Mouse (Mus musculus) heart, adult 2 months (tissue): ENCODE measurements around the gene Itgb5. TPM values are rescaled to one million over a fixed set of nuclear protein-coding genes. Genes with fewer than 3 reads are reported as not detected.

Source experiments
- DNase-seq, 2 experiments: peaks; one replicate each; pipeline ENCODE4 v3.0.0; 2021
- H3K27ac ChIP-seq: fragments of 200-600 bp; 2 replicates; pipeline ENCODE4 v1.8.1; 2022
- H3K27me3 ChIP-seq: fragments of 200-500 bp; 2 replicates; pipeline ENCODE4 v1.6.1; 2012; ENCODE audit warnings: mild to moderate bottlenecking, low read length, inconsistent platforms, mixed read lengths; ENCODE audit not compliant: control insufficient read depth, insufficient read depth
- H3K36me3 ChIP-seq: fragments of 200-500 bp; 2 replicates; pipeline ENCODE4 v1.6.1; 2012; ENCODE audit warnings: low read length, inconsistent platforms; ENCODE audit not compliant: control insufficient read depth, insufficient read depth
- H3K4me1 ChIP-seq: fragments of 200-500 bp; 2 replicates; pipeline ENCODE4 v1.6.1; 2011; ENCODE audit warnings: low read length; ENCODE audit not compliant: control insufficient read depth, insufficient read depth
- H3K4me3 ChIP-seq: fragments of 200-600 bp; 2 replicates; pipeline ENCODE4 v1.8.1; 2022
- H3K79me2 ChIP-seq: fragments of 200-500 bp; replicated peaks from 2 replicates; pipeline ENCODE4 v1.6.1; 2012; ENCODE audit warnings: mild to moderate bottlenecking, inconsistent platforms, low read length, moderate library complexity, mixed read lengths; ENCODE audit not compliant: control insufficient read depth, insufficient read depth
- H3K9ac ChIP-seq: fragments of 200-500 bp; 2 replicates; pipeline ENCODE4 v1.6.1; 2012; ENCODE audit warnings: low read depth, mild to moderate bottlenecking, control low read depth, inconsistent platforms, low read length, mixed read lengths
- CTCF ChIP-seq: fragments of 200-600 bp; IDR thresholded peaks from 2 replicates; pipeline ENCODE4 v1.8.1; 2022; ENCODE audit warnings: antibody characterized with exemption, mild to moderate bottlenecking, moderate library complexity
- EP300 ChIP-seq: fragments of 200-500 bp; IDR thresholded peaks from 2 replicates; pipeline ENCODE4 v1.6.1; 2011; ENCODE audit warnings: low read depth, low read length, control low read depth; ENCODE audit not compliant: insufficient read depth
- POLR2A ChIP-seq: fragments of 200-500 bp; IDR thresholded peaks from 2 replicates; pipeline ENCODE4 v1.6.1; 2011; ENCODE audit warnings: mild to moderate bottlenecking, low read depth, low read length, control low read depth; ENCODE audit not compliant: insufficient read depth
- WGBS: fragments of 180-500 bp; shearing (Covaris S2); methylation state at CpG from one replicate; pipeline ENCODE4 v1.1.7; 2018; 5-methylcytosine and 5-hydroxymethylcytosine counted together
- intact Hi-C: fragments of 180-260 bp; cut with DNase I; formaldehyde crosslinking; loops from one replicate; pipeline ENCODE4 v1.15.1; 2025
- polyA plus RNA-seq: library from polyadenylated mRNA; depleted of rRNA; stranded (reverse); fragments of >200 nt; gene quantifications from 2 replicates; pipeline ENCODE4 v1.2.3, GENCODE M21; 2012
- total RNA-seq, 2 experiments: library from RNA; stranded (reverse); gene quantifications; 2 replicates each; pipeline ENCODE4 v1.2.3; 2021

The Itgb5 gene
- total and polyA plus RNA-seq, 3 experiments = 83.2 to 95.7 (median 95.3) TPM

DNA sequence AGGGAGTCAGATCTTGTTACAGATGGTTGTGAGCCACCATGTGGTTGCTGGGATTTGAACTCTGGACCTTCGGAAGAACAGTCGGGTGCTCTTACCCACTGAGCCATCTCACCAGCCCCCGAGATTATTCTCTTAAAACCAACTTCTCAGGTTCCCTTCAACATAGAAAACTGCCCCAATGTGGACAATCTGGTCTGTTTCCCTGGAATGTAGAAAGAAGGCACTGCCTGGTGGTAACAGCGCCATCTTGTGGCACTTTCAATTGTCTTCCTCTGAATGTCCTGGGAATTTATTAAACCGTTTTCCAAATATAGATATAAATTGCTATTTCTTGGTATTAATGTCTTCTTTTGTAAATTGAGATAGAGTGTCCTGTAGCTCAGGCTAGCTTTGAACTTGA is 31.6 kb upstream of the Itgb5 start:
- peak; percentile 50 to 60 for DNase-seq
- H3K79me2 ChIP-seq = no peaks in the 10 kb centered on the region
- TF ChIP-seq POLR2A (no peak), CTCF (peak; percentile 85), EP300 (no peak)
- intact Hi-C loops = loop anchor here (2.0 to 5.0 kb wide), 3 partner anchors 51 to 491 kb away; no protein-coding TSS in a partner anchor
- no peak overlapping the region for H3K9ac ChIP-seq
- H3K27me3 ChIP-seq = no peaks in the 10 kb centered on the region
- no peaks in the 10 kb centered on the region for H3K36me3 ChIP-seq
- H3K4me3 ChIP-seq = no peak overlapping the region
- WGBS = 27% methylated on average over 5 of the region's 5 CpGs
- H3K27ac ChIP-seq = no peak overlapping the region
- H3K4me1 ChIP-seq = no peaks in the 10 kb centered on the region; the same call in 1 of the 2 replicates

DNA sequence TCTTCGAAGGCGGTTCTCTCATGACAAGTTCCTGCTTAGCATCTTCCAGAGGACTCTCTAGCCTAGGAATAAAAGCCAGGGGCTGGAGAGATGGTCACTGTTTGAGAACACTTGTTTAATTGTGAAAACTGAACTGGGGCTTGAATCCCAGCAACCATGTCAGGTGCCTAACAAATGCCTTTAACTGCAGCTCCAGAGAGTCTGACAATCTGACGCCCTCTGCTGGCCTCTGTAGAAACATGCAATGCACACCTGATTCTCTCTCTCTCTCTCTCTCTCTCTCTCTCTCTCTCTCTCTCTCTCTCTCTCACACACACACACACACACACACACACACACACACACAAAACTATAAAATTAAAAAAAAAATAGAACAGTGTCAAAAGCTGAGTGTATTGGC is 19.5 kb upstream of the Itgb5 start:
- Histone ChIP-seq H3K4me3 (no peak overlapping the region), H3K36me3 (no peaks in the 10 kb centered on the region), H3K27me3 (no peaks in the 10 kb centered on the region), H3K4me1 (no peaks in the 10 kb centered on the region), H3K9ac (no peak overlapping the region), H3K79me2 (no peaks in the 10 kb centered on the region), H3K27ac (no peak overlapping the region)
- no peak for DNase-seq
- TF ChIP-seq EP300 = no peak
- TF ChIP-seq CTCF = peak; percentile 27; the same call in 1 of the 2 replicates
- intact Hi-C loops = no loop called here
- WGBS = 69% methylated on average over 3 of the region's 3 CpGs

- WGBS = 85% methylated on average over 7 of the region's 7 CpGs
- H3K27ac ChIP-seq = no peak overlapping the region
- TF ChIP-seq CTCF (no peak), EP300 (no peak), POLR2A (no peak)
- no peak for DNase-seq
- no peaks in the 10 kb centered on the region for H3K4me1 ChIP-seq
- intact Hi-C loops = no loop called here
- H3K9ac ChIP-seq = no peak overlapping the region
- H3K4me3 ChIP-seq = no peak overlapping the region
- H3K27me3 ChIP-seq = no peaks in the 10 kb centered on the region
- no peaks in the 10 kb centered on the region for H3K36me3 ChIP-seq
- no peaks in the 10 kb centered on the region for H3K79me2 ChIP-seq
Measured at GRCm38 (mm10) chr16:33818413-33819165, 10.9 kb upstream of the Itgb5 start.

- Histone ChIP-seq H3K9ac (no peak overlapping the region), H3K4me3 (no peak overlapping the region), H3K36me3 (no peaks in the 10 kb centered on the region), H3K27ac (no peak overlapping the region), H3K79me2 (no peaks in the 10 kb centered on the region), H3K27me3 (no peaks in the 10 kb centered on the region), H3K4me1 (no peaks in the 10 kb centered on the region)
- DNase-seq = peak; percentile 81 to 88
- TF ChIP-seq CTCF (peak; percentile 88), POLR2A (no peak), EP300 (peak; percentile 82)
- WGBS = 21% methylated on average over 17 of the region's 17 CpGs
- intact Hi-C loops = loop anchor here (1.0 kb wide), 2 partner anchors 131 to 168 kb away; no protein-coding TSS in a partner anchor
Measured at GRCm38 (mm10) chr16:33820269-33821178, 8.9 kb upstream of the Itgb5 start.

DNA sequence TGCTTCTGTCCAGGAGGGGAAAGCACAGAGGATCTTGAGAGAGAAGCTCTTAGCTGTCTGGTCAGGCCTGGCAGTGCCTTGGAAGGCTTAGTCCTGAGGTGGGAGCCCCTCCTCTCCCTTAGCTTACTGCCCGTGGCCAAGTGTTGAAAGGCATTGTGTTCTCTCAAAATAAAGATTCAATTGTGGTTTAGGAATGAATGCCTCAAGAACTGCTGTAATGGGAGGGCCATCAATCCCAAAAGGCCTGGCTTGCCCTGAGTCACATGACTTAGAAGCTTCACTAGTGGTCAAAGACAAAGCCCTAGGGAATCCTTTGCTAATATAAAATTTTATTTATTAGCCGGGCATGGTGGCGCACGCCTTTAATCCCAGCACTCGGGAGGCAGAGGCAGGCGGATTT is 4.9 kb upstream of the Itgb5 start:
- no peaks in the 10 kb centered on the region for H3K36me3 ChIP-seq
- H3K27me3 ChIP-seq = no peaks in the 10 kb centered on the region
- intact Hi-C loops = loop anchor here (5.0 kb wide), 1 partner anchor 288 kb away; no protein-coding TSS in a partner anchor
- no peaks in the 10 kb centered on the region for H3K79me2 ChIP-seq
- TF ChIP-seq EP300 (no peak), POLR2A (no peak), CTCF (no peak)
- H3K4me1 ChIP-seq = peaks cover 2% of the 10 kb centered on the region; the same call in 1 of the 2 replicates
- no peak overlapping the region for H3K9ac ChIP-seq
- no peak overlapping the region for H3K27ac ChIP-seq
- WGBS = 92% methylated on average over 6 of the region's 6 CpGs
- DNase-seq = no peak
- H3K4me3 ChIP-seq = no peak overlapping the region

GRCm38 (mm10) chr16:33828496-33828895 is 969 bp upstream of the Itgb5 start:
- peaks cover 4% of the 10 kb centered on the region for H3K4me1 ChIP-seq
- no peaks in the 10 kb centered on the region for H3K27me3 ChIP-seq
- H3K4me3 ChIP-seq = no peak overlapping the region
- H3K79me2 ChIP-seq = no peaks in the 10 kb centered on the region
- no peak for DNase-seq
- TF ChIP-seq CTCF (no peak), POLR2A (no peak), EP300 (no peak)
- WGBS = 92% methylated on average over 7 of the region's 7 CpGs
- no peaks in the 10 kb centered on the region for H3K36me3 ChIP-seq
- intact Hi-C loops = loop anchor here (5.0 kb wide), 1 partner anchor 284 kb away; no protein-coding TSS in a partner anchor
- H3K27ac ChIP-seq = no peak overlapping the region
- H3K9ac ChIP-seq = no peak overlapping the region
